Mouse (Mus musculus) c-Kit-positive CD71-negative TER-119-negative erythroid progenitor cells, embryonic 14.5 days (primary cell): ENCODE measurements around the gene Ak5.
"Not testable (repeated sequence)": the region's sequence is repeated elsewhere in the genome, so short reads cannot be mapped to it uniquely, and the experiment has no call there.

Experiments used
- DNase-seq: peaks from one replicate; pipeline ENCODE4 v3.0.0-alpha.2; 2013; ENCODE audit warnings: low read depth

Gene Ak5

DNA sequence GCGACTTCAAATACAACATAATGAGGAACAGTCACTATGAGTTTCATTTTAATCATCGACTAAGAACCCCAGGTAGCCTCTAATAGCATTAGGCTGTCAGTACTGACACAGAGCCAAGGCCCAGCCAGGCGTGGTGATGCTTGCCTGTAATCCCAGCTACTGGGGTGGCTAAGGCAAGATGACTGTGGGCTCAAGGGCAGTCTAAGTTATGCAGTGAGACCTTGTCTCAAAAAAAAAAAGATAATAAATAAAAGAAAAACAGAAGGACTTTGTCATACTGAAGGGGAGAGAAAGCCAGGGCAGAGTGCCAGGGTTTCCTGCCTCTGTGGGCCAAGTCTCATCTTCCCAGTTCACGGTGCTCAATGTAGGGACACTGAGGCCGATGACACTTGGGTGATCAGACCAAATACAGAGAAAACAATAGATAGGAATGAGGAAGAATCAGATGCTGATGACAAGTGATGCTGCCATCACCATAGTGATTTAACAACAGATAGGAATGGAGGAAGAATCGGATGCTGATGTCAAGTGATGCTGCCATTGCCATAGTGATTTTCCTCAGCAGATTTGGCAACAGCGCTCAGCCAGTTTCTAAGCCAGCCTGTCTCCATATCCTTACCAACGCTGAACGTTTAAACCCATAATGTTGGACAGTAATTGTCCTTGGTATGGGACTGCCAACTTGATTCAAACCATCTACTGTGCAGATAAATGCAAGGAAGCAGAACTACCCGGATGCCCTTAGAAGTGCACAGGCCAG, 42.9 kb downstream of the Ak5 start:
- no peak for DNase-seq

DNA sequence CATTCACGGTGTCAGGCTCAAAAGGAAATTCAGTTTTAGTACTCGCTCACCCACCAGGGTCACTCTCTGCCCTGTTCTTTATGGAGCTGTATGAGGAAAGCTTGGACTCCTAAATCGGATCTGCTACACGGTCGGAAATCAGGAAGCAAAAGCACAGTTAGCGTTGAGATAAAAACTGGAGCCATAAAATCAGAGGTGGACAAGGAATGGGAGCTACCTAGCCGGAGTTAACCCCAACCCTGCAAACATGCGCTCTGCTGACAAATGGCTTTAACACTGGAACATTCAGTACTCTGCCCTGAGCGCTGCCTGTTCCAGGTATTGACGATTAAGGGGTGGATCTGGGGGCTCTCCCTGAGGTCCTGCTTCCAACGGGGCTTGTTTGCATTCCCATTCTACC, 47.6 kb downstream of the Ak5 start:
- DNase-seq = no peak

DNA sequence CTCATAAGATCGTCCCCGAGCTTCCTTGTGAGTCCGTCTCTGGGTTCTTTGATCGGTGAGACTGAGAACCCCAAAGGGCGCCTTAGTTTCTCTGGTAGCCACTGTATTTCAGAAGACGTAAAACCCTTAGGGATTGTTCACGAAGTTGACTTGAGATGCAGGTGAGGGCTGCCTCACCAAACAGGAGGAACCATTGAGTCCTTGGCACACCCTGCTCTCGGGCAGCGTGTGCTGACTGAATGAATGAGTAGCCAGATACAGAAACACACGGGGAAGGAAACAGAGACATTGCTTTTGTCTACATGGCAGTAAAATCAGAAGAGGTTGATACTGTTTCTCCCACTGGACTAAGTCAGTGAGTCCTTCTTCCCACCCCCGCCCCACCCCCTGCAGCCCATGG, 48.1 kb downstream of the Ak5 start:
- no peak for DNase-seq

DNA sequence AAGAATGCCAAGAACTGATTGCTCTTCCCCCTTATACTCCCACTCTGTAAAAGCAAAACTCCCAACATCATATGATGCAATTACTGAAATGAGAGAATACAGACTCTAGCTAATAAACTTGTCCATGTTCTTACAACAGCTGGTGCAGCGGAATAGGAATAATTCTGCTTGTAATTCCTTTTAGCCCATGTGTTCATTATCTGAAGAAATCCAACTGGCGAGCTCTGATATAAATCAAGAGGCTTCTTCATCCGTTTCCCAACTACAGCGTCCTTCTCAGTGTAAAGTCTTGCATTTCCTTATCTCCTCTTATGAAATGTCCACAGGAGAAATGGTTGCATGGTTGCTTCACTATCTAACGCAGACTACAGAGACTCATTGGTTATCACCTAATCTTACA, 59.1 kb downstream of the Ak5 start:
- no peak for DNase-seq

- DNase-seq = no peak
Measured at GRCm38 (mm10) chr3:152605849-152606248, 62.3 kb downstream of the Ak5 start.

DNA sequence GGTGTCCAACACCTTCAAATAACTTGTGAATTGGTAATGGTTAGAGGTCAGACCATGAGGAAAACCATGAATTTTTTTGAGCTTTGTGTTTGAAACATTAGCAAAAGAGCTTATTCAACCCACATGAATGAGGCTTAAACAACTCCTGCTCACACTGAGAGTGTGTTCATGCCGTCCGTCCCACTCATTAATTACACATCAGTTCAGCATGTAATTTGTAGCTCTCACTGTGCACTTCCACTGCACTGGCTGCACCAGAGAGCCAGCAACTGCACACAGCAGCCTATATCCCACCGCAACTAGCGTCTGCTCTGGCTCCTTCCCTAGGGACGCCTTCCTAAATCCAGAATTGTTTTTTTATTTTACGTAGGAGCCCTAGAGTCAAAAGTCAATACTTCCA, 68.5 kb downstream of the Ak5 start:
- DNase-seq = no peak

- no peak for DNase-seq
Measured at GRCm38 (mm10) chr3:152596406-152597050, 71.6 kb downstream of the Ak5 start.

DNA sequence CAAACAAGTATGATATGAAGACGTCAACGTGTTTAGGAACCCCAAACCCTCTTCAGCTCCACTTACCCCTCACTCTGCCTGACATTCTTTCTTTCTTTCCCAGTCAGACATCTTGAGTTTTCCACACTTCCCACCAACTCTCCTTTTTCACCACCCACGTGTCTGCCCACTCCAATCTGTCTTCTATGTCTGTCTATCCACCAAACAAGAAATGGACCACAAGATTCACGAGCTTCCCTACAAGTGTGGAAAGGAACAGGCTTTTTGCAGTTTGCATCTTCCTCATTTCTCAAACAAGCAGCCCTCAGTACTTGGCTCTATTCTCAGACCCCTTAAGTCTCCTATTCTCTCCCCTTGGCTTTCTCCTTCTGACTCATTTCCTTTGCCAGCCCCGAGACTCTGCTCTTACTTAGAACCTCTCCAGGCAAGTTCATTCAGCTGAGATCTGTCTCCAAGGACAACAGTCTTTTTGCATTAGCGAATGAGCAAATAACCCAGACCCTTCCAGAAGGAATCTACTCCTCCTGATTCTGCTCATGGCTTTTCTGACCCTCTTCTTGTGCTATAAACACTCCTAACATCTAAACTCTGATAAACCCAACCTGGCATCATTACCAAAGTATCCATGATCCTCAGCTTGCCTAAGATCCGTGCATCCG, 75.3 kb downstream of the Ak5 start:
- DNase-seq = no peak

- DNase-seq = no peak
Measured at GRCm38 (mm10) chr3:152590491-152590890, 77.7 kb downstream of the Ak5 start.

DNA sequence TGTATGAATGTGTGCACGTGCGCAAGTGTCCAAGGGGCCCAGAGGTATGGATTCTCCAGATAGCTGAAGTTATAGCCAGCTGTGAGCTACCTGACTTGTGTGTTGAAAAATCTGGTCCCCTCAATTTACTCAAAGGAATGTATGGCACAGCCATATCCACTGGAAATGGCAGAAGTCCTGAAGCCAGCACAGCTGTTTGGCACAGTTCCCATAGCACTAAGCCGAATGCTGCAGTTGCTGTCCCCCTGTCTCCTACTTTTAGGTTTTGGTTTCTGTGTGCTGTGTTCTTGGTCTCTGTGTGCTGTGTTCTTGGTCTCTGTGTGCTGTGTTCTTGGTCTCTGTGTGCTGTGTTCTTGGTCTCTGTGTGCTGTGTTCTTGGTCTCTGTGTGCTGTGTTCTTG, 79.1 kb downstream of the Ak5 start:
- not testable (repeated sequence) for DNase-seq

- DNase-seq = no peak
Measured at GRCm38 (mm10) chr3:152587007-152587406, 81.2 kb downstream of the Ak5 start.

GRCm38 (mm10) chr3:152586191-152586590, 82.0 kb downstream of the Ak5 start:
- DNase-seq = no peak

GRCm38 (mm10) chr3:152585581-152585980, 82.6 kb downstream of the Ak5 start:
- DNase-seq = no peak

GRCm38 (mm10) chr3:152583033-152583432, 85.1 kb downstream of the Ak5 start:
- DNase-seq = no peak

DNA sequence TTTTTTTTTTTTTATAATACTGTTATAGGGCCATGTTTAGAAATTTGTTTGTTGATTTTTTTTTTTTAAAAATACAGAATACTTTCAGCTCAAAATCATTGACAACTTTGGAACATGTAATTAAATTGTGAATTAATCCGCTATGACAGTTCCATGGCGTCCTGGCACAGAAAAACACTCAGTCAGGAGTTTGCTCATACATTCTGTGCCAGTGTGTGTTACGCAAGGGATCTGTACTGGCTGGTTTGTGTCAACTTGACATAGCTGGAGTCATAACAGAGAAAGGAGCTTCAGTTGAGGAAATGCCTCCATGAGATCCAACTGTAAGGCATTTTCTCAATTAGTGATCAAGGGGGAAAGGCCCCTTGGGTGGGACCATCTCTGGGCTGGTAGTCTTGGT, 86.3 kb downstream of the Ak5 start:
- DNase-seq = not testable (repeated sequence)

- DNase-seq = no peak
Measured at GRCm38 (mm10) chr3:152579984-152580591, 88.1 kb downstream of the Ak5 start.

- DNase-seq = no peak
Measured at GRCm38 (mm10) chr3:152578282-152579228, 89.6 kb downstream of the Ak5 start.

DNA sequence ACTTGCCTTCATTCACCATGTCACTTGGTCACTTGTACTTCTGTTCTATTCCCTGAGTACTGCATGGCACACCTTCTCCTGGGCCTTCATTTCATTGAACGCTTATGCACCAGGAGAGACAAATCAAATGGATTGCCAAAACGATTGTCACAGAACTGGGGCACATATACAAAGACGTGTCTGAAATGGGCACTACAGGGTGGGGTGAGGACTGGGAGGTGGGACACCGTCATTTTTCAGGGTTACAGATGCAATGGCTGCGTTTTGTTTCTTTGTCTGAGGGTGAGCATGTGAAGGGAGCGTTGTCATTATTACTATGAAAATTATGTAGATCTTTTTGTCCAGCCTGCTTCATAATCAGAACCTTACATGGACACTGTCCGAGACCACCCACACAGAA, 90.4 kb downstream of the Ak5 start:
- no peak for DNase-seq

DNA sequence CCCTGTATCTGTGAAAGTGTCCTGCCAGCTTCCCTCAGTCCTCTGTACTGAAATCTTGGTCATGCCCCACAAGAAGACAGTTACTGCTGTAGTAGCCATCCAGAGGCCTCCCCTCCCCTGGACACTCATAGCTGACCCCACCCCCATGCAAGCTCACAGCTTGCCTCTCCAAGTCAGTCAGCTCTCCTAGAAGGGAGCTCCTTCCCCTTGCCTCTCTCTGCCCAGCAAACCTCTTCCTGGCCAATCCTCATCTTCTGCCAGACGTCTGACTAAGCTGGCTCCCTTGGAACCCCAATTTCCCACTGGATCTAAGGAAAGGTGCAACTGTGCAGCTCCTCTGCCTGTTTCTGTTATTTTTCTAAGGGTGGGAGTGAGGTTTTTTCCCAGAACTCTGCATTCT, 90.9 kb downstream of the Ak5 start:
- DNase-seq = no peak

DNA sequence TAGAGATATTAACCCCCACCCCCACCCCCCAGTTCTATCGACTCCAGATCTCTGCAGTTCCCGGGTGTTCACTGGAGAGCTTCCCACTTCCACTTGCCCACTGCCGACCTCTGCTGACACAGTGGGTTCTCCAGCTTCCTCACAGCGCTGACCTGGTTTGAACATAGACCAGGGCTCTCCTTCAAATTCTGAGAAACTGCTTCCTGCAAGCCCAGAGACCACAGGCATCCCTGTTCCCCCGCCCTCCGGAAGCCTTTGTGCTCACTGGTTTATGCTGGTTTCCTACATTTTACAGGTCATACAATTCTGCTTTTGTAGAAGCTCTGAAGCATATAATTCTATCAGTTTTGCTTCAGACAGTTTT, 98.9 kb downstream of the Ak5 start:
- DNase-seq = no peak

DNA sequence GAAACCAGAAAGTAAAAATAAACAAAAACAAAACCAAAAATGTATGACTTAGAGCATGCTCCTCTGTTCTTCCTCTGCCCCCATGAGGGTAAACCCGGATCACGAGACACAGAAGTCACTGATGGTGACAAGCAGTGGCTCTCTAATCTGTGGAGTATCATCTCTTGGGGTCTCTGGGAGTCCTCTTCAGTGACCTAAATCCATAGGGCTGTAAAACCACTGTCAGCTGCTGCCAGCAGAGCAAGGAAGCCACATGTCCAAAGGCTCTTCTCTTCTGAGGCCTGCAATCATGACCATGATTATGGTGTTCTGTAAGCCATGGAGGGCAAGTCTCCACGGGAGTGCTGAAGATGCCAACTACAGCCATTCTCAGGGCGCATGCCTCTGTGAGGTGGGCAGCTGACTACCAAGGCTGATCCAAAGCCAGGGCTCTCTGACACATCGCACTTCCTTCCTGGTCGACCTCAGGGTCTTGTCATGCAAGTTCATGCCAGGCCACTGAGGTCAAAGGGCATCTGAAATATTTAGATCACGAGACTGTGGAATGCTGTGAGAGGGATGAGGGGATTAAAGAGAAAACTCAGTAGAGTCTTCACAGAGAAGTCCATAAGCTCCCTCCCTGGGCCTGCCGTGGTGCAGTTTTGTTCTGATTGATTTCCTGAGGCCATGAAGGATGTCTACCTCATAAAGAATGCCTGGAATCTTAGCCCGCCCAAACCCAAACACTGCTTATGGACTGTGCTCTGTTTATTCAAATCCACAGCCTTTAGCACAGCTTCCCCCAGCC, 99.5 kb downstream of the Ak5 start:
- no peak for DNase-seq
